Mouse (Mus musculus): ENCODE results near the gene Clasp2. TPM values are rescaled to one million over a fixed set of nuclear protein-coding genes. Genes with fewer than 3 reads are reported as not detected.
"Not testable (repeated sequence)": the region's sequence is repeated elsewhere in the genome, so short reads cannot be mapped to it uniquely, and the experiment has no call there.

Clasp2 gene
- total RNA-seq, 4 experiments from 2014 or later: 201 to 222 (median 210) TPM

DNA sequence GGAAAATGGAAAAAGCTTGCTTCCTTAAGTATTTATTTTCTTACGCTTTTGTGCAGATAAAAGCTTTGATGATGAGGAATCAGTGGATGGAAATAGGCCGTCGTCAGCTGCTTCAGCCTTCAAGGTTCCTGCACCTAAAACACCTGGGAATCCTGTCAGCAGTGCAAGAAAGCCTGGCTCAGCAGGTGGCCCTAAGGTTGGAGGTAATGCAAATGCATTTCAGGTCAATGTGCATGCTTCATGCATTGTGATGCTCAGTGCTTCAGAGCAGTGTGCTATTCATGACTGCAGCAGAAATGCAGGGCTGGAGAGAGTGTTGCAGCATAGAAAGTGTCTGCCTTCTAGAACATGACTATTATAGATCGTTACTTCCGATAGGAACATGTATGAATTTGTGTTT is 71.8 kb downstream of the Clasp2 start:
- DNase-seq (ENCODE audit: low spot score in 2 of 2): no peak

DNA sequence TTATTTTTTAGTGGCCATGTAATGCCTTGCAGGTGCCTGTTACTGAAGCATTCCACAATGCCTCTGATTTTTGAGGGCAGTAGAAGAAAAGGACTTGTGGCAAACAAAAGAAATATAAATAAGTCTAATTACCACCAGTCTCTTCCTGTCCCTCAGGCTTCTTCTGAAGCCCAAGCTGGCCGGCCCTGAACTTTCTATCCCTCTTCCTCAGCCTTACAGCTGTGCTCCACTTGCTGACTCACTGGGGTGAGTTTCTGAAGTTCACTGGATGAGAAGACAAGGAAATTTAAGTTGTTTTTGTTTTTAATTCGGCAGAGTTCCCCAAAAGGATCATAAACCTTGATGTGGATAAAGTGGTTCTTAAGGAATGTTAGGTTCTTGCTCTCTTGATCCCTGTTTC is 74.6 kb downstream of the Clasp2 start:
- no peak for DNase-seq (ENCODE audit: low spot score in 2 of 2)

GRCm38 (mm10) chr9:113822150-113822549 is 80.9 kb downstream of the Clasp2 start:
- no peak for DNase-seq (ENCODE audit: low spot score in 2 of 2)

DNA sequence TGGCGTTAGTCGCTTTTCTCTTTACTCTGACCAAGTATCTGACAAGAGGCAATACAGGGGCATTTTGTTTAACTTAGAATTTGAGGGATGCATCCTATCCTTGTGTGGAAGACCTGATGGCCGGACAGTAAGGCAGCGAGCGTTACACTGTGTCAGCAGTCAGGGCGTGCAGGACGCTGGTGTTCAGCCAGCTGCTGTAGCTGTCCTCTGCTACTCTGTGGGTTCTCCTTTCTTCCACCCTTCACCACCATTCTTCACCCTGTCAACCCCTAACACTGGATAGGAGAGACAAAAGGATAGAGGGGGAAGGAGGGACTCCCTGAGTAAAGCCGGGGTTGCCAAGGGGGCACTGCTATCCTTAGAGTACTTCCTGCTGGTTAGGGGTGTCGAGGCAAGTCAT is 87.4 kb downstream of the Clasp2 start:
- DNase-seq (ENCODE audit: low spot score in 2 of 2): no peak

DNA sequence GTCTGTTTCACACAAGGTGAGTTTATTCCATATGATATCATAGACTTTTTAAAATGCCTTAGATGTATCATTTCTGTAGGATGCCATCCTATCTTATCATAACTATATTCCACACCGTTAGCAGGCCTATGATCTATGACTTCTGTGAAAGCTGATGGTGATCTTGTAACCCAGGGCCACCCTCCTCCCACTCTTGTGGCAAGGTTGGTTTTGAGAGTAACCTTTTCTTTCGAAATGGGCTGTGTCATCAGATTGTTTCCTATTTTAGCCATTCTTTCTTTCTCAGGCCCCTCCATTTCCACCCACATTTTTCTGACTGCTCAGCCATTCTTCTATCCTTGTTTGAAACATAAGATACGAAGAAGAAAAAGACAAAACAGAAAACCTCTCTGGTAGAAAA is 88.9 kb downstream of the Clasp2 start:
- no peak for DNase-seq (ENCODE audit: low spot score in 2 of 2)

GRCm38 (mm10) chr9:113833481-113833880 is 92.2 kb downstream of the Clasp2 start:
- no peak for DNase-seq (ENCODE audit: low spot score in 2 of 2)

GRCm38 (mm10) chr9:113837001-113837400 is 95.7 kb downstream of the Clasp2 start:
- no peak for DNase-seq (ENCODE audit: low spot score in 2 of 2)

GRCm38 (mm10) chr9:113837461-113837860 is 96.2 kb downstream of the Clasp2 start:
- DNase-seq (ENCODE audit: low spot score in 2 of 2): no peak

- no peak for DNase-seq (ENCODE audit: low spot score in 2 of 2)
Measured at GRCm38 (mm10) chr9:113844029-113844428, 102.8 kb downstream of the Clasp2 start.

DNA sequence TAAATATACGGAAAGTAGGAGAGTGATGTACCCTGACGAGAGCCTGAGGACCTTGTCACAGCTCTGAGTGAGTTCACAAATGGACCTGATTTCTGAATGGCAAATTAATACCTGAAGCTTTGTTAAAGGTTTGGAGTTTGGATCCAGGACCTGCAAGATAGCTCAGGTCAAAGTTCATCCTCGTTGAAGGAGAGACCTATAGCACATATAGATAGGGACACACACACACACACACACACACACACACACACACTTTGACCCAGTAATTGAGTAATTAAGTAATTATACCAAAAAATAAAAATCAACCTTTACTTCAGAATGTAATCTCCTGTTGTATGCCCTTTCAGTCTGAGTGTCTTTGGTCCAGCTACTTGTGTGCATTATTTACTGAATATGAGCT is 114.2 kb downstream of the Clasp2 start:
- no peak for DNase-seq (ENCODE audit: low spot score in 2 of 2)

GRCm38 (mm10) chr9:113857281-113857928 is 116.1 kb downstream of the Clasp2 start:
- DNase-seq (ENCODE audit: low spot score in 2 of 2): no peak

DNA sequence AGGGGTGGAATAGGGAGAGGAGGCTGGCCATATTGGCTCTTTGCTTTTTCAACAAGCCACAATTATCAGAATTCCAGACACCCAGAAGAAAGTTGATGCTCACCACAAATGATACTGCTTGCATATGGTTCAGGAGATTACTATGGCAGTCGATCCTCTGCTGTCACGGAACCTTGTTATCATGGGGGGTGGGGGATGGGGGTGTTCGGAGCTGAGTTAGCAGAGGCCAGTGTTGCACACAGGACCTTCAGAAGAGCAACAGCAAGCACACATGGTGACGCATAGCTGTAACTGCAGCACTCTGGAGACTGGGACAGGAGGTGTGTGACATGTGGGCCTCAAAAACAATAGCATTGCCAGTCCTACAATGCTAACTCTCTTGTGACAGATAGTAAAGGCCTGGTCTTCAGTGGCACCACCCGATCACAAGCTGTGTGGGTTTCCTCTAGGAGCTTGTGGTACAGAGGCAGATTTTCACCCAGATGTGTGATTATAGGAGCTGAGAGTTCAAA is 116.7 kb downstream of the Clasp2 start:
- no peak for DNase-seq (ENCODE audit: low spot score in 2 of 2)

GRCm38 (mm10) chr9:113859420-113859819 is 118.1 kb downstream of the Clasp2 start:
- DNase-seq (ENCODE audit: low spot score in 2 of 2): no peak

GRCm38 (mm10) chr9:113863370-113863999 is 122.2 kb downstream of the Clasp2 start:
- no peak for DNase-seq (ENCODE audit: low spot score in 2 of 2)

DNA sequence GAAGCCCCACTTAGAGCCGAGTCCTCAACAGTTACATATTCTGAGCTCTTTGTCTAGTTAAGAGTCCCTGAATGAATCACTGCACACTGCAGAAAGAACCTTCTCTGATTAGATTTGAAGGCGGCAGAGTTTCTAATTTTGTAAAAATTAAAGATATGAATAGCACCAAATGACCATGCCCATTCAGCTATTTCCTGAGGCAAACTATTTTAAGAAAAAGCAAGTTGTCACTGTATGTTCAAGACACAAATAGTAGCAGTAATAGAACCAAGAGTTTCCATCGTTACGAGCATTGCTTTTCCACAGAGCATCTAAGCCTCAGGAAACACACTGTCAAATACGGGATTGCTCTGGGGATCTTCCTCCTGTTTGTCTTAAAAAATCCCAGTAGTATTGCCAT is 126.7 kb downstream of the Clasp2 start:
- DNase-seq (ENCODE audit: low spot score in 2 of 2): no peak

GRCm38 (mm10) chr9:113894903-113895302 is 153.6 kb downstream of the Clasp2 start:
- DNase-seq (ENCODE audit: low spot score in 2 of 2): no peak

DNA sequence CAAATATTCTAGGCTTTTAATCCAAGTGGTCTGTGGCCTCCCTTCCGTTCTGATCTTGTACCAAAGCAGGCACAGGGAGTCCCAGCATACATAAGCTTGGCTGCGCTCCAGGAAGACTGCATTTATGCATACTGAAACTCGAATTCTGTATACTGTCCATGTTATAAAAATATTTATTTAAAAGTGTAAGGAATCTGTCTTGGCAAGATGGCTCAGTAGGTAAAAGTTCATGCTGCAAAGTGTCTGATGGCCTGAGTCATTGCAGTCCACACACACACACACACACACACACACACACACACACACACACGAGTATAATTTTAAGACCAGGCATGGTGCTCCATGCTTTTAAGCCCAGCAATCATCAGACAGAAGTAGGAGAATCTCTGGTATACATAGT is 161.9 kb downstream of the Clasp2 start:
- DNase-seq (ENCODE audit: low spot score in 2 of 2): no peak

DNA sequence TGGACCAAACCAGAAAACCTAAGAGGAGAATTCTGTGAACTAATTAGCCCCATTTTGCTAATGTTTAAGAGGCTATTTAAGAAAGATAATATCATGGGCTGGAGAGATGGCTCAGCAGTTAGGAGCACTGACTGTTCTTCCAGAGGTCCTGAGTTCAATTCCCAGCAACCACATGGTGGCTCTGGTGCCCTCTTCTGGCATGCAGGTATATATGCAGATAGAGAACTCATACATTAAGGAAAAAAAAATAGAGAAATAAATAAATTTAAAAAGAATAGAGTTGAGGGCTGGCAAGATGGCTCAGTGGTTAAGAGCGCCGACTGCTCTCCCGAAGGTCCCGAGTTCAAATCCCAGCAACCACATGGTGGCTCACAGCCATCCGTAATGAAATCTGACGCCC is 163.0 kb downstream of the Clasp2 start:
- not testable (repeated sequence) for DNase-seq (ENCODE audit: low spot score in 2 of 2)

DNA sequence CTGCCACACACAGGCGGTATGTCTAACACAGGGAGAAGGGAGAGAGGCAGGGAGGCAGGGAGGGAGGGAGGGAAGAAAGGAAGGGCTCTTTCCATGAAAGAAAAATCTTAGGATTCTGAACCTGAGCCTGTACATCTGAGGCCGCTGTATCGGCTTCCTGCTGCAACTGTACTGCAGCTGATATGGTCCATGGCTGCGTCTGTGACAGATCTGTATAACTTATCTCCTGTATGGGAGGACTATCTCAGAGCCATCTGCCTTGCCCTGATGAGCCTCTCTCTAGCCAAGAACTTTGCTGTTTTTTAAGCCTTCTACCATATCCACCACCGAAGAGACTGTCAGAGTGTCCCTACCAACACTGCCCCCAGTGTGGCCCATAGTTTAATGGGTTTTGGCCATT is 174.5 kb downstream of the Clasp2 start:
- no peak for DNase-seq (ENCODE audit: low spot score in 2 of 2)

GRCm38 (mm10) chr9:113922677-113923076 is 181.4 kb downstream of the Clasp2 start:
- no peak for DNase-seq (ENCODE audit: low spot score in 2 of 2)

DNA sequence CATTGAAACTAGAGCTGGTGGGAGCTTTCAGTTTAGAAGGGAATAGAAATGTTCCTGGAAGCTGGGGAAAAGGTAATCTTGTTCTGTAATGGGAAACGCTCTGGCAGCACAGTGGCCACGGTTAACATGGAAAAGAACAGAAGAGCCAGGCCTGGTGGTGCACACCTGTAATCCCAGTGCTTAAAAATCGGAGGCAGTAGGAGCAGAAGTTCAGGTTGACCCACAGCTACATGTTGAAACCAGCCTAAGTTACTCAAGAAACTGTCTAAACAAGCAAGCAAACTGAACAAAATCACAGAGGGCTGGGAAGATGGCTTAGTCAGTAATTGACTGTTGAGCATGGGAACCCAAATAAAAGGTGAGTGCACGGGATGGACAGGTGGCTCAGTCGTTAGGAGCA is 183.6 kb downstream of the Clasp2 start:
- DNase-seq (ENCODE audit: low spot score in 2 of 2): no peak

GRCm38 (mm10) chr9:113928591-113928990 is 187.3 kb downstream of the Clasp2 start:
- no peak for DNase-seq (ENCODE audit: low spot score in 2 of 2)

GRCm38 (mm10) chr9:113929676-113930075 is 188.4 kb downstream of the Clasp2 start:
- no peak for DNase-seq (ENCODE audit: low spot score in 2 of 2)
